Mouse (Mus musculus): ENCODE measurements around the gene Ttc22.

The Ttc22 gene

GRCm38 (mm10) chr4:106665673-106666072 is 43.4 kb downstream of the Ttc22 start:
- no peak for DNase-seq

DNA sequence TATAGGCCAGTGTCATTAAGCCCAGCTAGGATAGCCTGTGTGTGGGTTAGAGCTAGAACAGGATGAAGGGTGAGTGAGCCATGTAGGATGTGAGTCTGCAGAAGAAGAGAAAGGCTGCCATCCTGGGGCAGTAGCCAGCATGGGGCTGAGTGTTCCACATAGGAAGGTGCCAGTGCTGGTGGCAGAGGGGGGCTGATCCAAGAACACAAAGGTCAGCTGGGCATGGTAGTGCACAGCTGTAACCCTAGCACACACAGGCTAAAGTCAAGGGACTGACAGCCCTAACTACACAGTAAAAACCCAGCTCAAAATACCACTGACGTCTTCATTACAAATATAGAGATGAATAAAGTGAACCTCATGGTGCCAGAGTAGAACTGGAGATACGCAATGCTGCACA is 44.3 kb downstream of the Ttc22 start:
- no peak for DNase-seq

GRCm38 (mm10) chr4:106676749-106677148 is 54.5 kb downstream of the Ttc22 start:
- DNase-seq, result no peak

DNA sequence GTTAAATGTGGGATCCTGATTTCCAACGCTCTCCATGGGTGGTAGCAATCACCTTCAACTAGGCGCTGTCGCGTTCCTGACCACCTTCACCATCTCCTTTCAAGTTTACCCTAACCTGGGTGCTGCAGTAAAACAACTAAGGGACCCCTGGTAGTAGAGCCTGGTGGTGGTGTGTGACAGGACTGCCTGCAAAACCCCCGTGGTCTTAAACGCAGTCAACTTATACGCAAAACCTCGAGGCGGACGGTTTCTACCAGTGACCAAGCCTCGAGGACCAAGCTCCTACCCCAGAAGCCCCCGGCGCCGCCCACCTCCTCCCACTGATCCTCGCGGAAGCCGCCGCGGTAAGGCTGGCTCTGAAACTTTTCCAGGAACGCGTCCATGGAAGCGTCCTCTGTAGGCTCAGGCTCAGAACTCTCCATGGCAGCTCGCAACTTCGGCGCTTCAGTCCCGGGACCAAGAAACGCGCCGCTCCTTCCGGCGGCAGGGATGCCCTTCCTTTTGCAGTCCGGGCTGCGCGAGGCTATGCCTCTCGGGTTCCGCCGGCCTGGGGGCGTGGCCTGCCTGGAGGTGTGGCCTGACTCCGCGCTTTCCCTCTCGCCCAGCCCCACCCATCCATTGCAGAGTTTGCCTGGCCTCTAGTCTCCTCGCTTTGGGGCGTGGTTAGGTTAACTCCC is 56.3 kb downstream of the Ttc22 start, which contains the start of gene Ttc4:
Ttc4 (minus strand) TSS at position 503 of the 677 bp plus-strand sequence.
- peak; percentile 82 for DNase-seq

DNA sequence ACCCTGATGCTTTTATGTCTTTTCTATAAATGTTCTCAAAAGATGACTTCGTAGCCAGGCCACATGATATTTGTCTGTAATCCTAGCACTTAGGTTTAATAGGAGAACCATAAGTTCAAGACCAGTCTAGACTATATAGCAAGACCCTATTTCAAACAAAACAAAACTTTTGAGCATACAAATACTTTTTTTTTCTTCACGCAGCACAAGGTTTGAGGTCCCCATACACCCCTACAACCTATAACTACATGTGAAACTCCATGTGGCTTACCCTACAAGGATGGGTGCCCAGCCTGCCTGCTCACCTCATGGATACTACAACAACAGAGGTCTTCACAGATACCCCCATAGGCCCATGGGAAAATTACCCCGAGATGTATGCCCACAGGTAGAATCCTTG is 56.9 kb downstream of the Ttc22 start:
- DNase-seq, result no peak

GRCm38 (mm10) chr4:106680955-106681354 is 58.7 kb downstream of the Ttc22 start:
- no peak for DNase-seq

GRCm38 (mm10) chr4:106688636-106689296 is 66.5 kb downstream of the Ttc22 start:
- no peak for DNase-seq
